Mouse (Mus musculus): ENCODE data around the gene Abhd17b. TPM values are rescaled to one million over a fixed set of nuclear protein-coding genes. Genes with fewer than 3 reads are reported as not detected.
A peak's percentile ranks its signal among the peaks of the same experiment; 100 is the strongest.

Gene Abhd17b
- polyA plus RNA-seq (2015; fragmentation: Nextera tagmentation; extraction: Ambion mirVana): 11.6 and 14.0 TPM in 2 replicates

GRCm38 (mm10) chr19:21653172-21653981 lies at the start of gene Abhd17b:
Abhd17b (plus strand) TSS chr19:21653185.
- Histone ChIP-seq H3K4me2 (ENCODE audit: low read depth, low read length) (peak within 1 kb of the TSS; percentile 66), H3K4me3 (replicated peaks; ENCODE audit: low read length) (peak within 1 kb of the TSS; percentile 90), H3K4me1 (ENCODE audit: control insufficient read depth, insufficient read depth, low read length) (peaks cover 11% of the 10 kb centered on the region), H3K36me3 (ENCODE audit: control insufficient read depth, insufficient read depth, low read length) (no peaks in the 10 kb centered on the region), H3K9me3 (replicated peaks; ENCODE audit: control insufficient read depth, low read length) (no peaks in the 10 kb centered on the region), H3K9ac (ENCODE audit: low read length) (peak within 1 kb of the TSS; percentile 96), H3K27me3 (ENCODE audit: control insufficient read depth, insufficient read depth, low read length) (no peaks in the 10 kb centered on the region), H3K27ac (ENCODE audit: low read length) (peak within 1 kb of the TSS; percentile 98)
- under 1% methylated on average over 100 of the region's 105 CpGs for WGBS
- peak; percentile 28; the same call in 1 of the 2 replicates for ATAC-seq (ENCODE audit: insufficient read depth, low FRiP score)

- ATAC-seq (ENCODE audit: insufficient read depth, low FRiP score): peak; percentile 58; the same call in 1 of the 2 replicates
- WGBS: 43% methylated on average over 3 of the region's 3 CpGs
- Histone ChIP-seq H3K4me2 (ENCODE audit: low read depth, low read length) (no peak overlapping the region), H3K9me3 (replicated peaks; ENCODE audit: control insufficient read depth, low read length) (no peaks in the 10 kb centered on the region), H3K36me3 (ENCODE audit: control insufficient read depth, insufficient read depth, low read length) (no peaks in the 10 kb centered on the region; the same call in 1 of the 2 replicates), H3K4me3 (replicated peaks; ENCODE audit: low read length) (no peak overlapping the region), H3K27me3 (ENCODE audit: control insufficient read depth, insufficient read depth, low read length) (no peaks in the 10 kb centered on the region), H3K27ac (ENCODE audit: low read length) (no peak overlapping the region), H3K4me1 (ENCODE audit: control insufficient read depth, insufficient read depth, low read length) (peaks cover 14% of the 10 kb centered on the region; the same call in 1 of the 2 replicates), H3K9ac (ENCODE audit: low read length) (no peak overlapping the region)
Observed at GRCm38 (mm10) chr19:21603836-21604235, 49.1 kb upstream of the Abhd17b start.

GRCm38 (mm10) chr19:21605294-21605693 lies 47.7 kb upstream of the Abhd17b start:
- H3K9ac ChIP-seq (ENCODE audit: low read length): no peak overlapping the region
- no peaks in the 10 kb centered on the region for H3K27me3 ChIP-seq (ENCODE audit: control insufficient read depth, insufficient read depth, low read length)
- peaks cover 10% of the 10 kb centered on the region; the same call in 1 of the 2 replicates for H3K4me1 ChIP-seq (ENCODE audit: control insufficient read depth, insufficient read depth, low read length)
- no peak overlapping the region for H3K4me2 ChIP-seq (ENCODE audit: low read depth, low read length)
- ATAC-seq (ENCODE audit: insufficient read depth, low FRiP score): no peak
- 80% methylated on average over 3 of the region's 3 CpGs for WGBS
- H3K4me3 ChIP-seq (replicated peaks; ENCODE audit: low read length): no peak overlapping the region
- no peaks in the 10 kb centered on the region for H3K9me3 ChIP-seq (replicated peaks; ENCODE audit: control insufficient read depth, low read length)
- no peak overlapping the region for H3K27ac ChIP-seq (ENCODE audit: low read length)
- no peaks in the 10 kb centered on the region; the same call in 1 of the 2 replicates for H3K36me3 ChIP-seq (ENCODE audit: control insufficient read depth, insufficient read depth, low read length)

- ATAC-seq (ENCODE audit: insufficient read depth, low FRiP score): no peak
- Histone ChIP-seq H3K36me3 (ENCODE audit: control insufficient read depth, insufficient read depth, low read length) (no peaks in the 10 kb centered on the region), H3K27ac (ENCODE audit: low read length) (no peak overlapping the region), H3K9me3 (replicated peaks; ENCODE audit: control insufficient read depth, low read length) (no peaks in the 10 kb centered on the region), H3K27me3 (ENCODE audit: control insufficient read depth, insufficient read depth, low read length) (no peaks in the 10 kb centered on the region), H3K4me1 (ENCODE audit: control insufficient read depth, insufficient read depth, low read length) (no peaks in the 10 kb centered on the region), H3K9ac (ENCODE audit: low read length) (no peak overlapping the region), H3K4me2 (ENCODE audit: low read depth, low read length) (no peak overlapping the region), H3K4me3 (replicated peaks; ENCODE audit: low read length) (no peak overlapping the region)
- 76% methylated on average over 6 of the region's 6 CpGs for WGBS
Observed at GRCm38 (mm10) chr19:21610240-21610639, 42.7 kb upstream of the Abhd17b start.

- Histone ChIP-seq H3K27me3 (ENCODE audit: control insufficient read depth, insufficient read depth, low read length) (no peaks in the 10 kb centered on the region), H3K9ac (ENCODE audit: low read length) (no peak overlapping the region), H3K4me2 (ENCODE audit: low read depth, low read length) (no peak overlapping the region), H3K36me3 (ENCODE audit: control insufficient read depth, insufficient read depth, low read length) (no peaks in the 10 kb centered on the region), H3K4me1 (ENCODE audit: control insufficient read depth, insufficient read depth, low read length) (no peaks in the 10 kb centered on the region), H3K27ac (ENCODE audit: low read length) (no peak overlapping the region), H3K4me3 (replicated peaks; ENCODE audit: low read length) (no peak overlapping the region), H3K9me3 (replicated peaks; ENCODE audit: control insufficient read depth, low read length) (no peaks in the 10 kb centered on the region)
- ATAC-seq (ENCODE audit: insufficient read depth, low FRiP score): no peak
- 60% methylated on average over 6 of the region's 6 CpGs for WGBS
Observed at GRCm38 (mm10) chr19:21611297-21611696, 41.7 kb upstream of the Abhd17b start.

- no peak overlapping the region for H3K4me3 ChIP-seq (replicated peaks; ENCODE audit: low read length)
- no peak overlapping the region for H3K9ac ChIP-seq (ENCODE audit: low read length)
- H3K9me3 ChIP-seq (replicated peaks; ENCODE audit: control insufficient read depth, low read length): no peaks in the 10 kb centered on the region
- no peaks in the 10 kb centered on the region for H3K4me1 ChIP-seq (ENCODE audit: control insufficient read depth, insufficient read depth, low read length)
- no peak overlapping the region for H3K27ac ChIP-seq (ENCODE audit: low read length)
- H3K4me2 ChIP-seq (ENCODE audit: low read depth, low read length): no peak overlapping the region
- no peak for ATAC-seq (ENCODE audit: insufficient read depth, low FRiP score)
- H3K36me3 ChIP-seq (ENCODE audit: control insufficient read depth, insufficient read depth, low read length): no peaks in the 10 kb centered on the region
- no peaks in the 10 kb centered on the region for H3K27me3 ChIP-seq (ENCODE audit: control insufficient read depth, insufficient read depth, low read length)
- 84% methylated on average over 9 of the region's 9 CpGs for WGBS
Observed at GRCm38 (mm10) chr19:21611725-21612575, 41.0 kb upstream of the Abhd17b start.

GRCm38 (mm10) chr19:21615801-21616200 lies 37.2 kb upstream of the Abhd17b start:
- Histone ChIP-seq H3K9me3 (replicated peaks; ENCODE audit: control insufficient read depth, low read length) (no peaks in the 10 kb centered on the region), H3K36me3 (ENCODE audit: control insufficient read depth, insufficient read depth, low read length) (no peaks in the 10 kb centered on the region), H3K4me3 (replicated peaks; ENCODE audit: low read length) (no peak overlapping the region), H3K4me2 (ENCODE audit: low read depth, low read length) (no peak overlapping the region), H3K27me3 (ENCODE audit: control insufficient read depth, insufficient read depth, low read length) (no peaks in the 10 kb centered on the region), H3K27ac (ENCODE audit: low read length) (no peak overlapping the region), H3K9ac (ENCODE audit: low read length) (no peak overlapping the region), H3K4me1 (ENCODE audit: control insufficient read depth, insufficient read depth, low read length) (no peaks in the 10 kb centered on the region)
- WGBS: 79% methylated on average over 3 of the region's 3 CpGs
- ATAC-seq (ENCODE audit: insufficient read depth, low FRiP score): no peak

GRCm38 (mm10) chr19:21623410-21624147 lies 29.4 kb upstream of the Abhd17b start:
- H3K27me3 ChIP-seq (ENCODE audit: control insufficient read depth, insufficient read depth, low read length): no peaks in the 10 kb centered on the region
- no peaks in the 10 kb centered on the region for H3K9me3 ChIP-seq (replicated peaks; ENCODE audit: control insufficient read depth, low read length)
- H3K9ac ChIP-seq (ENCODE audit: low read length): no peak overlapping the region
- no peak overlapping the region for H3K4me3 ChIP-seq (replicated peaks; ENCODE audit: low read length)
- H3K27ac ChIP-seq (ENCODE audit: low read length): no peak overlapping the region
- H3K4me2 ChIP-seq (ENCODE audit: low read depth, low read length): no peak overlapping the region
- 77% methylated on average over 3 of the region's 3 CpGs for WGBS
- ATAC-seq (ENCODE audit: insufficient read depth, low FRiP score): no peak
- no peaks in the 10 kb centered on the region for H3K4me1 ChIP-seq (ENCODE audit: control insufficient read depth, insufficient read depth, low read length)
- no peaks in the 10 kb centered on the region for H3K36me3 ChIP-seq (ENCODE audit: control insufficient read depth, insufficient read depth, low read length)
